Mouse (Mus musculus): ENCODE results near the gene Tmem203. TPM values are rescaled to one million over a fixed set of nuclear protein-coding genes. Genes with fewer than 3 reads are reported as not detected.
"Not testable (repeated sequence)": the region's sequence is repeated elsewhere in the genome, so short reads cannot be mapped to it uniquely, and the experiment has no call there.

Tmem203 gene
- total RNA-seq, 2 experiments from 2014 or later, result 16.9 to 18.1 TPM

DNA sequence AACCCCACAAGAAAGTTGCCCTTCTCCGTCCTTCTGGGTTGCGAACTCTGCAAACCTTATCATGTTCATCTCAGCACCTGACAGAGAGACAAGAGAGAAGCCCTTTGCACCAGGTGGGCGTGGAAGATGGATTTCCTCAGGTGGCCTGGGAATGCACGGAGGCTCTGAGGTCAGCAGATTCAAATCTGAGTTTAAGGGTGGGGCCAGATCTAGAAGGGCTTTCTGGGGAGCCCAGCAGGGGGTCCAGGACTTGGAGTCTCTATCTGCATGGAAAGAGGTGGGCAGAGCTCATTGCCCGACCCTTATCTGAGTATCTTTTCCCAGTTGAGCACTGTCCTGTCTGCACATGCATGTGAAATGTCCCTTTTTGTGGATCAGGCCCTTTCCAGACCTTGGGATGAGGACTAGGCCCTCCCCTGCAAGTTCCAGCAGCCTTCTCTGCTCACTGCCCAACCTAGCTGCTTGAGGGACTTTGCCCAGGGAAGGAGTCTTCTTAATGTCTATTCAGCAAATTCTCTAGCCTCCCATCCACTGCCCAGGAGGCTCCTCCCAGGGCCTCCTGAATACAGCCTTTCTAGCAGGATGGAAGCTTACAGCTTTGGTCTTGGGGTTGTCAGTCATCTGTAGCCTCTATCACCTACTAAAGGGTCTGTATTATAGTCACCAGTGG lies 20.6 kb upstream of the Tmem203 start:
- no peak for DNase-seq

DNA sequence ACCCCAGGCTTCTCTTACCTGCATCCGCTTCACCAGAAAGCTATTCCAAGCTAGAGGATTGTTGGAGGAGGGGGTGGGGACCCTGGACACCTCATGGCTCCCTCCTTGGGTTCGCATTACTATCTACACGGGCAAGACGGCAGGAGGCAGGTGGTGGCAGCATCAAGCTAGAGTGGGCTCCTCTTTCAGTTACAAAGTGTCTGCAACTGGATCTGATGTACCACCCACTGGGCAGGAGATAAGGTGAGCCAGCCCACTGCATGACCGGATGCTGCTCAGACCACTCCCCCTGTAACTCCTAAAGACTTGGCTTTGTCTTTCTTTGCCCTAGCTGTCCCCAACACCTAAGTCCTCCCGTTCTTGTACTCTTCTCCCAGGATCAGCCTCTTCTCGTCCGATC lies 18.6 kb upstream of the Tmem203 start, which contains the start of gene Rnf224:
Gene Rnf224 (minus strand): TSS at position 174 of the 400 bp plus-strand sequence.
- DNase-seq, result no peak

DNA sequence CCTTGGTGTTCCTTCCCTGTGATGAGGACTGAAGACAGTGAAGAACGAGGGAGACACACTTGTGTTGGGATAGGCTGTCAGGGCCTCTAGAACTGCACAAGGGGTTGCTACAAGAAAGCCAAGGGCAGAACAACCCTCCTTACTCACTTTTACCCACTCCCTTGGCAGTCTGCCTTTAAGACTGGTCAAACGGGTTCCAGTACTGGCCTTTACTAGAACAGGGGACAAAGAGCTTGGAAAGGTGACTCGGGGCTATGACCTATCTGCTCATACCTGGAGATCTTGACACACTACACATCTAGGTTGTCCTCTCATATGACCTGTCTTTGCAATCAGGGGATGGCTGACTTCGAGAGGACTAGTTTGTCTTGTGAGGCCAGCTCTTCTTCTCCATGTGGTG lies 17.7 kb upstream of the Tmem203 start:
- DNase-seq, result no peak

DNA sequence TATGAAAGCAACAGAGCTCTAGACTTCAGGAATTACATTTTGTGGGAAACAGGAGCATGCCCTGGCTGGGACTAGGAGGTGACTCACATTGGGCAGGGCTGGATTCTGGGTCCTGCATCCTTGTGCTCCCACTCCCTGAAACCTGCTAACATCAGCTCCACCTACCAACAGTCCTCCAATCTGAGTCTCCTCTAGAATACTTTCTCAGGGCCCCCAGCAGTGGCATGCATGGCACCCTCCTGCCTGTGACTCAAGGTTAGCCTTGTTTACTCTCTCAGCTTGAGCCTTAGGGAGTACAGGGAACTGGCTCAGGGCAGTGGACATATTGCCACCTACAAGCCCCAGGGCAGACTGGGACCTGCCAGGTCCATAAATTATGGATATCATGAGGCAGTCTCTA lies 17.1 kb upstream of the Tmem203 start:
- no peak for DNase-seq

DNA sequence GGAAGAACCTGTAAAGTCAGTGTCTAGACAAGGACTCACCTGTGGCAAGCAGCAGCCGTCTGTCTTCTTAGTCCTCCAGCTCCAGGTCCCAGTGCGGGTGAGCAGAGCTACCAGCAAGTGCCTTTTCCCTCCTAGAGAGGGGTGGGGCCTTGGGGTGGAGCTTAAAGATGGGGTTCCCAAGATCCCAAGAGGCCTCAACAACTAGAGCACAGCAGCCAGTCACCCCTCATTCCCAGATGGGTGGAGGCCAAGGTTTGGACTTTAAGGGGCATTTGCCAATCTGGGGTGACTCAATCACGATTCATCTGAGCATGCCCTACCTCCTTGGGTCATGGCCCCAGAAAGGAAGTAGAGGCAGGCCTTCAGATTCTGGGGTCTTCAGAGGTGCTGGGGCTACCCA lies 15.5 kb upstream of the Tmem203 start:
- DNase-seq, result no peak

DNA sequence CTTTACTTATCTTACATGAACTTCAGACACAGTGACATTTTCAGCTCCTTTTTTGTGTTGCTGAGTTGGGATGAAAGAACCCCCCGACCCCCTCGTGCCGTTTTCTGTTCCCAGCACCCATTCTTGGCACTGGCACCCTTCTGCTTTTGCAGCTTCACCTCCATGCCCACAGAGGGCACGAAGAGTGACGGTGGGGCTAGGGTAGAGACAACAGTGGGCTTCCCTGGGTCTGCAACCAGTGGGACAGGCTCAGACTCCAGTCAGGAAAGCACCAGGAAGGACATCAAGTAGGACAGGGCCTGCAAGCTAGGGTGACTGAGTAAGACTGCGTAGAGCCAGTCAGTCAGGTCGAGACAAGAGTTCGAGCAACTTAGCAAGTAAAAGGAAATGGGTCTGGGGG lies 14.9 kb upstream of the Tmem203 start:
- DNase-seq, result no peak

DNA sequence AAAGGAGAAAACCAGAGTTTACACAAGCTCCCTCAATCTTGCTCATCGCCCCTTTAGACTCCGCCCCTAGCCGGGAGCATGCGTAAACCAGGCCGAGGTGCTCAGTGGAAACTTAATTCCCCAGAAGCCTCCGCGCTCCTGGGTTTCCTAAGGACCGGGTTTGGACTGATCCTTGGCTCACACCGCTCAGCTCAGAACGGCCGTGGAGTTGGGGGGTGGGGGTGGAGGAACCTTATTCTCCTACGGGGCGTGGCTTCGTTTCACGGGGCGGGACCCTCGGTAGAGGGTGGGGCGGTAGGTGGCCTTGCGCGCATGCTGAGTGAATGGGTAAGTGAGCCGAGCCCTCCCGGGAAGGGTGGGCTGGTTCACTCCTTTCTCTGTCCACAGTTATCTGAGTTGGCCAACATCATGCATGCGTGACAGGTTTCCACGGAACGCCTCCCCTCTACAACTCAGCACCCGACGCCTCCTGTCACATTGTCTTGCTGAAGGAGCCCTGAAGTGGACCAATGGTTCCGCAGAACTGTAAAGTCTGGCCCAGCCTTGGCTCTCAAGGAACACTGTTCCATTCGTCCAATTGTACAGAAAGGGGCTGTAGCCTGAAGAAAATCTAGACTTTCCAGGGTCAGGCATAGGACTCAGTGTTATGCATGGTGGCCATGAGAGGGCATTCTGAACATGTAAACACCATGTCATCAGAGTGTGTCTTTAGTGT lies 14.4 kb upstream of the Tmem203 start:
- DNase-seq, result peak; percentile 59

DNA sequence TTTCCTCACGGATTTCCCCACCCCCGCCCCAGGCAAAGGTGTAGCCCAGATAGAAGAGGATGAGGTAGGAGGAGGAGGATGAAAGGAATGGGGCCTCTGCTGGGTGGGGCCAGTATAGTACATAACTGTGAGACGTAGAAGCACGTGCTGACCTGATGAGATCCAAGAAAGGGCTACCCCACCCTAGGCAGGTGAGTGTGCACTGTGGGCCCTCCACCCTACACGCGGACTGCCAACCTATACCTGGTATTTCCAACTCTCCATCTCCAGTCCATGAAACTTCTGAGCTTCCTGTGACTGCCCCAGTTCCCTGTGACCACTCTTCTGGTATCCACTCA lies 13.8 kb upstream of the Tmem203 start:
- no peak for DNase-seq

DNA sequence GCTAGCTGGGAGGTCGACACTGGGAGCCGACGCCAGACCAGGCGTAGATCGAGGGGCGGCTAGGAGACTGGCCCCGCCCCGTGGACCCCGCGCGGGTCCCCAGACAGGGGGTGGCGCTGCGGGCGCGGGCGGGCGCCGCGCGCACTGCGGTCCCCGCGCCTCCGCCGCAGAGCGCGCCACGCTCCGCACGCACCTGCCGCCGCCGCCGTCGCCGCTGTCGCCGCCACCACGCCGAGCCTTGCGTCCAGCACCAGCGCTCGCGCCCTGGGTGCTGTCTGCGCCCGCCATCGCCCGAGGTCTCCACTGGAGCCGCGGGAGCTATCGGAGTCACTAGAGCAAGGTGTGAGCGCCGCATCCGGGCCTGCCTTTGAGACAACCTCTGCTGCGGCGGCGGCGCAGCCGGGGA lies 13.1 kb upstream of the Tmem203 start, which contains the start of the genes Rnf208 and Cysrt1:
Gene Rnf208 (plus strand): TSS at position 155 of the 406 bp plus-strand sequence.
Gene Cysrt1 (minus strand): TSS at position 352 of the 406 bp plus-strand sequence.
- no peak for DNase-seq

DNA sequence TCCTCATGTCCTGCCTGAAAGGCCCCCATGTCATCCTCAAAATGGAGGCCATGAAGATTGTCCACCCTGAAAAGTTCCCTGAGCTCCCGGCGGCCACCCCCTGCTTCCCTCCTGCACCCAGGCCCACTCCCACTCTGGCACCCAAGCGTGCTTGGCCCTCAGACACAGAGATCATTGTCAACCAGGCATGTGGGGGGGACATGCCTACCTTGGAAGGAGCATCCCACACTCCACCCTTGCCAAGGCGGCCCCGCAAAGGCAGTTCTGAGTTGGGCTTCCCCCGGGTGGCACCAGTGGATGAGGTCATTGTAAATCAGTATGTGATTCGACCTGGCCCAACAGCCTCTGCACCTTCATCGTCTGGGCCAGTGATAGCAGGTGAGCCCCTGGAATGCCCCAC lies 11.9 kb upstream of the Tmem203 start:
- no peak for DNase-seq

DNA sequence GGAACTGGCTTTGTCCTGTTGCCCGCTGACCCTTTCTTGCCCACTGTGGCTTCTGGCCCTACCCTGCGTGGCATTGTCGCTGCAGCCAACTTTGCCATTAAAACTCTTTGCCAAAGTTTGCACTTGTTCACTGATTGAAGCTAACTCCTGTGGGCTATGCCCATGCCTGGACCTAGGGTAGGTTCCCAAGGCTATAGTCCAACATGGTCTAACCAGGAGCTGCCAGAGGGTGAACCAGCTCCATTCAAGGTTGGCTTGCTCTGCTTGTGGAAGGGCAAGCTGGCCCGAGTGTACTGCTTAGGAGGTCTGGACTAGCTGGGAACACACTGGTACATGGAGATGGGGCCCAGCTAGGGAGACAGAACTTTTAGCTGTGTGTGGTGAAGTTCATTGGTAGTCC lies 11.1 kb upstream of the Tmem203 start:
- no peak for DNase-seq

DNA sequence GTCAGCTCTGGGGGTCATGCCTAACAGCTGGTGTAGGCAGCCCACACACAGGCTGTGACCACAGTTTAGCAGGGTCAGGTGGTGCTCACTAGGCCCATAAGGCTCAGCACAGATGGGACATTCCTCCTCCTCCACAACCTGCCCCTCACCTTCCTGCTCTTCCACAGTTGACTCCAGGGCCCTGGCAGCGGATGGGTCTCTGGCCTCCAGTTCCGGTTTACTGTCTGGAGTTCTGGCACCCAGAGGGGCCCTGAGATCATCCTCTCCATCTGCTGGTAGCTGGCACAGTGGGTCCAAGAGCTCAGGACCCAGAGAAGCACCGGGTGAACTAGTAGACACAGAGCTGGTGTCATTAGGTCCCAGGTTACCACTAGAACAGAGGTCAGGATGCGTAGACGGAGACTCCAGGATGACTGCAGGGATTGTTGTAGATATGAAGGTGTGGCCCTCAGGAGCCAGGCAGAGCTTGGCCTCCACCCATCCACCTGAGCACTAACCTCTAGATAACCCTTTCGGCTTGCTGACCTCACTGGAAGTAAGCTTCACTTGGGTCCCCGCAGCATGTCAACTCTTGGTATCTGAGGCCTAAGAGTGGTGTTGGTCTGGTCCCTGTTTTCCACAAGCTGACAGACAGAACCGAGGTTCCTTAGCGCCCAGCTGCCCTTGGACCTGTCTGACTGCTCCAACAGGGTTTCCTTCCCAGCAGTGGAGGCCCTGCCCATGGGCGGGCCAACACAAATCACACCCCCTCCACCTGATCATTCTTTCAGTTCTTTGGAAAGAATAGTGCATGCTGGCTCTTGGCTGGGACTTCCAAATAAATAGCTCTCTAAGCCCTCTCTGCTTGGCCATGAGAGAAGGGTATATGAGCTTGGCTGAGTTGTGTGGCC lies 8.8 kb upstream of the Tmem203 start, which contains the start of gene AL732309.1:
Gene AL732309.1 (minus strand): TSS at position 681 of the 890 bp plus-strand sequence.
- DNase-seq, result no peak

DNA sequence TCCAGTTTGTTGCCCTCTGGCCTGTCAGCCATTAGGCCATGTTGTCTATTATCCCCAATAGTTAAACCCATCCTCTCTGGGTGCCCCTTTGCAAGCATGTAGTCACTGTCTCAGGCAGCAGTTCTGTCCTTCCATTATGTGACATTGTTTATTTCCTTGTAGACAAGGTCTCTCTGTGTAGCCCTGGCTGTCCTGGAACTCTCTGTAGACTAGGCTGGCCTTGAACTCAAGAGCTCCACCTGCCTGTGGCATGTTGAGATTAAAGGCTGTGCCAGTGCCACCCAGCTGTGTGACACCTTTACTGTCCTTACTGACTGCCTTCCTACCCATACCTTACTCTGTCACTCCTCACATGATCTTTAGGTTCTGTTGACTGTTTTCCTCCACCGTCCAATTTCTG lies 2.9 kb upstream of the Tmem203 start:
- DNase-seq, result no peak

DNA sequence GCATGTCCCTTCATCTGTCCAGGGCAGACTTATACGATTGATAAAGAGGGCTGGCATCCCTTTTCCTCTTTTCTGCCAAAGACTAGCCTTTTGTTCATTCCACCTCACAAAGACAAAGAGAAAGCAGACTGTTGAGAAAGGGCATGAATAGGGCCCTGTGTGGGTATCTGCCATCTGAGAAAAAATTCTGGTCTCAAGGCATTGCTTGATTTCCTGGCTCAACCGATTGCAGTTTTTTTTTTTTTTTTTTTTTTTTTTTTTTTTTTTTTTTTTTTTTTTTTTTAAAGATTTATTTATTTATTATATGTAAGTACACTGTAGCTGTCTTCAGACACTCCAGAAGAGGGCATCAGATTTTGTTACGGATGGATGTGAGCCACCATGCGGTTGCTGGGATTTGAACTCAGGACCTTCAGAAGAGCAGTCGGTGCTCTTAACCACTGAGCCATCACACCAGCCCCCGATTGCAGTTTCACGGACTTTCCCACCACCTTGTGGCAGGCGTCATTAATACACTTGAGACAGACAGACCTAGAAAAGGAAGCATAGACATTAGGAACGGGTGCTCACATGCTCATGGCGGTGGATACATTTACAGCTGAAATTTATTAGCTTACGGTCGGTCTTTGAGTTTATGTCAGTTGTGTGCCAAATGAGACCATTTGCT lies 1.3 kb downstream of the Tmem203 start:
- peak; percentile 67 for DNase-seq

DNA sequence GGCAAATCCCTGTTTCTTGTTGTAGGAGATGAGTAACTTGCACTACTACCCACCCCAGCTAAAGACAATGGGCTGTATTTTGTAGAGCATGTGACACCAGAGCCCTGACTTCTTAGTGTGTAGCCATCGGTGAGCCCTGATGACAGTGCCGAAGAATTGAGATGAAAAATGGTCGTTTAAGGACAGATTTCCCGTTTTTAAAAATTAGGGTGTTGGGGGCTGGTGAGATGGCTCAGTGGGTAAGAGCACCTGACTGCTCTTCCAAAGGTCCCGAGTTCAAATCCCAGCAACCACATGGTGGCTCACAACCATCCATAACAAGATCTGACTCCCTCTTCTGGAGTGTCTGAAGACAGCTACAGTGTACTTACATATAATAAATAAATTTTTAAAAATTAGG lies 2.0 kb downstream of the Tmem203 start:
- DNase-seq, result not testable (repeated sequence)

DNA sequence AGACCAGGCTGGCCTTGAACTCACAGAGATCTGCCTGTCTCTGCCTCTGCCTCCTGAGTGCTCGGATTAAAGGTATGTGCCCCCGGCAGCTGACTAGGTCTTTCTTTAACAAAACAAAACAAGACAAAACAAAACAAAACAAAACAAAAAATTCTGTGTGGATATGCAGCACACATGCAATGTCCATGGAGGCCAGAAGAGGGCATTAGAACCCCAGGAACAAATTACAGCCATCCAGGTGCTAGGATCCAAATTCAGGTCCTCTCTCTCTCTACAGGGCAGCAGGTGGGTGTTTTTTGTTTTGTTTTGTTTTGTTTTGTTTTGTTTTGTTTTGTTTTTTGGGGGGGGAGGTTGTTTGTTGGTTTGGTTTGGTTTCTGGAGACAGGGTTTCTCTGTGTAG lies 3.6 kb downstream of the Tmem203 start:
- no peak for DNase-seq

DNA sequence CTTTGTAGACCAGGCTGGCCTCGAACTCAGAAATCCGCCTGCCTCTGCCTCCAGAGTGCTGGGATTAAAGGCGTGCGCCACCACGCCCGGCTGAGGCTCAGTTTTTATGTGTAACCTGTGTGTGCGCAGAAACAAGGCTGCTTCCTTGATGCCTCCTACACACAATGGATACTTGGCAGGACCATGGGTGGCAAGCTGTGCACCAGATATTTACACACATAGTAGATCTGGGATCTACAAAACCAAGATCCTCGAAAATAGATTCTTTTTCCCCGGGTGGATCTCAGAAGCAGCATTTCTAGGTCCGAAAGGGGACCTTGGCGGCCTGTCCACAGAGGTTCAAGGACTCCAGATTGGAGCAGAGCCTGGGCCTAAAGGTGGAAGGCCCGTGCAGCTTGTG lies 6.6 kb downstream of the Tmem203 start:
- no peak for DNase-seq

DNA sequence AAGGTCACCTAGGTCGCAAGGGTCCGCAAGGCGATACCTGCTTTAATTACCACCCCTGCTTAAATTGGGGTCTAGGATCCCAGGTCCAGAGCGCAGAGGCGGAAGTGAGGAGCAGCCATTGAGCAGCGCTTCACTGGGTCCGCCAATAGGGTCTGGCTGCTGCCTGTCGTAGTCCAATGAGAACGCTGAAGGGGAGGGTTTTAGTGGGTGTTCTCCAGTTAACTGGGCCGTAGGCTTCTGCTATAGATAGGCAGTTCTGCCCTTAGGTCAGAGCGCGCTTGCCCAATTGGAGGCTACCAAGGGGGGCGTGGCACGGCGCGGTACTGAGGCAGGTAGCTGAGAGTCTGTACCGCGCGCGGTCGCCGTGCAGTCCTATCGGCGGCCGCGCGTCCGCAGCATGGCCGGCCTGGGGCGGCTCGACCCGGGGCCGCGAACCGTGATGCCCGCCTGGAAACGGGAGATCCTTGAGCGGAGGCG lies 7.1 kb downstream of the Tmem203 start, which contains the start of gene Tprn:
Gene Tprn (plus strand): TSS at position 328 of the 477 bp plus-strand sequence.
- DNase-seq, result peak; percentile 93

DNA sequence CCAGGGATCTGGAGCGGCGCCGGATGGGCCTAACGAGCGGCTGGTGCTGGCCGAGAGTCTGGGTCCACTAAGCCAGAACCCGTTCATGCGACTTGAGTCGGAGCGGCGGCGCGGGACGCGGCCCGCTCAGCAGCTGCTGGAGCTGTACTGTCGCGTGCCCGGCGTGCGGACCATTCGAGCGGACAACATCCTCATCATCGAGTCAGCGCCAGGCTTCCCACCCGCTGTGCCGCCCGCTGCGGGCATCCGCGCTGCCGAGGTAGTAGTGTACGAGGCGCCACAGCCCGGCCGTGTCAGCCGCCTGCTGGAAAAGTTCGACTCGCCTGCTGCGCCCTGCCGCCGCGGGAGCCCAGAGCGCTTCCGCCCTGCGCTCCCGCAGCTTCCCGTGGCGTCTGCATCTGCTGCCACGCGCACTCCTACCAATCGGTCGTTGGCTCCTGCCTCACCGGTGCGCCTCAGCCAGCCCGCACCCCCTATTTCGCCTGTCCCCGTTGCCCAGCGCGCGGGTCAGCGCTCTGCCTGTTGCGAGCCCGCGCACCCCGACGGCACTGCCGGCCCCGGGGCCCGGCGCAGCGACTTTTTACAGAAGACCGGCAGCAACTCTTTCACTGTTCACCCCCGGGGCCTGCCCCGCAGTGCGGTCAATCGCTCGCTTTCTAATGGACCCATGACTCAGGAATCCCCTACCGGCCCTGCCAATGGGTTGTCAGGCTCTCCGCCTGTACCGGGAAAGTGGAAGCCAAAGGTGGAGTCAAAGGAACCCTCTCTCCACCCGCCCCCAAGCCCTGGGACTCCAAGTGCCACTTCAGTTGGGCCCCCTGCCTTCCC lies 7.8 kb downstream of the Tmem203 start:
- peak; percentile 36 for DNase-seq

DNA sequence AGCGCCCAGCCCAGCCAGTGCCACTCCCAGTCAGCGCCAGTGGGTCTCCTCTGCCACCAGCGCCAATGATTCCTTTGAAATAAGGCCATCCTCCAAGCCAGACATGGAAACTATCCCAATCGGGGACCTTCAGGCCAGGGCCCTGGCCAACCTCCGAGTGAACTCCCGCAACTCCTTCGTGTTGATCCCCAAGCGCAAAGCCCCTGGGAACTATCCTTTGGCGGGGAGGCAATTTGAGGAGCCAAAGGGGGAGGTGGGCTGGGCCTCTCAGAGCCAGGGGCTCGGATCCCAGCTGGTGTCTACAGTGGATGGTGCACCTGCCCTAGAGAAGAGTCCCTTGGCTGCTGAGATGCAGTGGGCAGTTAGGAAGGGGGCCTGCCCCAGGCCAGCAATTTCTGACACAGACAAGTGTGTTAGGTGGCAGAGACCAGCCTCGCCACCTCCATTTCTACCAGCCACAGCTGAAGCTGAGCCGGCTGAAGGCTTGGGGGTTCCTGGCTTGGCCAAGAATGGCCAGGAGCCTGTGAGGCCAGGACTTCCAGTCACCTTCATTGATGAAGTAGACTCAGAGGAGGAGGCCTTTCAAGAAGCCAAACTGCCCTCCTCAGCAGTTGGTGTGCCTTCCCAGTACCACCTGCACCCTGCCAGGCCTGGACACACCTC lies 8.5 kb downstream of the Tmem203 start:
- DNase-seq, result no peak

DNA sequence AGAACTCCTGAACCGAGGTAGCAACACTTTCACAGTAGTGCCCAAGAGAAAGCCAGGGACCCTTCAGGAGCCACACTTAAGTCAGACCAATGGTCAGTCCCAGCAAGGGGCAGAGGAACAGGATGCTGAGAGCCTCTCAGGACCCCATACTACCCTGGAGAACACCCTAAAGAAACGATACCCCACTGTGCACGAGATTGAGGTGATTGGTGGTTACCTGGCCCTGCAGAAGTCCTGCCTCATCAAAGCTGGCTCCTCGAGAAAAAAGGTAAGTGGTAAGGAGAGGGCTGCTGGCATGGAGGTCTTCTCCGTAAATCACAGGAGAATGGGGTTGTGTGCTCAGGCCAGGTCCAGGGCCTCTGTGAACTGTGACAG lies 9.0 kb downstream of the Tmem203 start:
- DNase-seq, result no peak
